Mouse (Mus musculus) lung, adult 2 months (tissue): ENCODE measurements around the gene Gpi1.

Experiments used
- CTCF ChIP-seq: fragments of 200-500 bp; IDR thresholded peaks from 2 replicates; pipeline ENCODE4 v1.5.1; 2011; ENCODE audit warnings: mild to moderate bottlenecking, low read length, control low read depth; ENCODE audit not compliant: insufficient read depth
- POLR2A ChIP-seq: fragments of 200-500 bp; IDR thresholded peaks from 2 replicates; pipeline ENCODE4 v1.6.1; 2011; ENCODE audit warnings: low read depth, mild to moderate bottlenecking, control low read depth, low read length, borderline replicate concordance; ENCODE audit errors: extremely low read depth

- no peak for TF ChIP-seq CTCF
- TF ChIP-seq POLR2A, result no peak
Measured at GRCm38 (mm10) chr7:34266421-34266820, 36.3 kb upstream of the Gpi1 start.
